Comparison of ENCODE assay signal across 8 mouse cellular contexts in genomic region chr2:179974651-179975471, GRCm38 (mm10). TPM values are rescaled to one million over a fixed set of nuclear protein-coding genes. Genes with fewer than 3 reads are reported as not detected.
DNase-seq lines count a peak whose midpoint lies in the region; ATAC-seq and TF ChIP-seq lines count a peak whose summit lies in the region.

No protein-coding gene starts in this region.

- H3K4me3 ChIP-seq in bone marrow macrophage, adult 2 months (ENCODE audit: insufficient read depth, low read length), result peak overlapping the region; percentile 61
- H3K4me3 ChIP-seq in forebrain, embryonic 15.5 days, result peak overlapping the region; percentile 97
- peak overlapping the region; percentile 37 for H3K4me3 ChIP-seq in lung, adult 2 months (replicated peaks; ENCODE audit: extremely low read depth, low read depth, low read length)
- H3K4me3 ChIP-seq in neural tube, embryonic 14.5 days (ENCODE audit: low read depth, low read length), result peak overlapping the region; percentile 59

- 2% methylated on average over 45 of the region's 45 CpGs for WGBS in forebrain, embryonic 15.5 days
- 9% methylated on average over 44 of the region's 45 CpGs for WGBS in lung, adult 2 months
- WGBS in neural tube, embryonic 14.5 days, result under 1% methylated on average over 45 of the region's 45 CpGs

- H3K9me3 ChIP-seq in forebrain, embryonic 15.5 days, result no peaks in the 10 kb centered on the region
- no peaks in the 10 kb centered on the region for H3K9me3 ChIP-seq in neural tube, embryonic 14.5 days (ENCODE audit: control insufficient read depth, low read length)

- H3K27me3 ChIP-seq in forebrain, embryonic 15.5 days, result no peaks in the 10 kb centered on the region
- H3K27me3 ChIP-seq in neural tube, embryonic 14.5 days (ENCODE audit: control insufficient read depth, insufficient read depth, low read length), result no peaks in the 10 kb centered on the region

- ATAC-seq in cerebellum, adult (ENCODE audit: insufficient number of reproducible peaks, low FRiP score, low TSS enrichment), result no peak
- ATAC-seq in forebrain, embryonic 15.5 days (replicated peaks), result no peak
- no peak for ATAC-seq in neural tube, embryonic 14.5 days (ENCODE audit: low read depth)

- H3K9ac ChIP-seq in forebrain, embryonic 15.5 days (replicated peaks), result peak overlapping the region; percentile 54
- H3K9ac ChIP-seq in neural tube, embryonic 14.5 days (replicated peaks; ENCODE audit: low read depth, low read length), result peak overlapping the region; percentile 83

- TF ChIP-seq CTCF in bone marrow macrophage, adult 2 months (IDR thresholded peaks at IDR 0.05; ENCODE audit: low read depth, low read length), result no peak
- TF ChIP-seq CTCF in lung, adult 2 months (IDR thresholded peaks at IDR 0.05; ENCODE audit: insufficient read depth, low read length), result no peak

- H3K4me1 ChIP-seq in bone marrow macrophage, adult 2 months (ENCODE audit: control insufficient read depth, insufficient read depth, low read length), result peaks cover 46% of the 10 kb centered on the region
- H3K4me1 ChIP-seq in forebrain, embryonic 15.5 days, result peaks cover 57% of the 10 kb centered on the region
- H3K4me1 ChIP-seq in lung, adult 2 months (ENCODE audit: control insufficient read depth, insufficient read depth, low read length), result peaks cover 27% of the 10 kb centered on the region
- peaks cover 27% of the 10 kb centered on the region for H3K4me1 ChIP-seq in neural tube, embryonic 14.5 days (ENCODE audit: control insufficient read depth, insufficient read depth, low read length)

- H3K36me3 ChIP-seq in forebrain, embryonic 15.5 days, result no peaks in the 10 kb centered on the region
- no peaks in the 10 kb centered on the region for H3K36me3 ChIP-seq in neural tube, embryonic 14.5 days (ENCODE audit: control insufficient read depth, insufficient read depth, low read length)

- no peak for TF ChIP-seq POLR2A in bone marrow macrophage, adult 2 months (IDR thresholded peaks at IDR 0.05; ENCODE audit: borderline replicate concordance, low read depth, low read length)
- TF ChIP-seq POLR2A in lung, adult 2 months (IDR thresholded peaks at IDR 0.05; ENCODE audit: borderline replicate concordance, extremely low read depth, low read depth, low read length), result no peak

- H3K27ac ChIP-seq in bone marrow macrophage, adult 2 months (ENCODE audit: insufficient read depth, low read depth, low read length), result no peak overlapping the region
- H3K27ac ChIP-seq in forebrain, embryonic 15.5 days (replicated peaks), result no peak overlapping the region
- no peak overlapping the region for H3K27ac ChIP-seq in neural tube, embryonic 14.5 days (ENCODE audit: low read depth, low read length)

- peak overlapping the region; percentile 99 for H3K4me2 ChIP-seq in forebrain, embryonic 15.5 days (replicated peaks)
- H3K4me2 ChIP-seq in neural tube, embryonic 14.5 days (ENCODE audit: low read depth, low read length), result peak overlapping the region; percentile 100

- DNase-seq in cerebellum, adult 11 months, result peak; percentile 54
- peak; percentile 59 for DNase-seq in kidney, adult 11 months
- peak; percentile 52 for DNase-seq in lung, adult 2 months
- DNase-seq in frontal cortex, postnatal 10 days (ENCODE audit: low spot score in 2 of 2), result no peak

RNA-seq across cellular contexts. Expression of gene Taf4, which starts 1.6 kb away (rescaled TPM):
- polyA plus RNA-seq in bone marrow macrophage, adult 2 months (2012; ENCODE audit: insufficient read depth, insufficient read length, missing spikeins), result 16.8 and 17.2 TPM in 2 replicates
- 4.4 and 5.3 TPM in 2 replicates for polyA plus RNA-seq in forebrain, embryonic 15.5 days (2015; fragmentation: Nextera tagmentation; extraction: Ambion mirVana)
- 10.1 and 11.5 TPM in 2 replicates for polyA plus RNA-seq in lung, adult 2 months (2012; rRNA removed)
- 6.6 TPM in 2 replicates for polyA plus RNA-seq in neural tube, embryonic 14.5 days (2014; fragmentation: Nextera tagmentation; extraction: Ambion mirVana)

RNA-seq across cellular contexts. Expression of gene Lsm14b, which starts 49.9 kb away (rescaled TPM):
- 26.2 and 30.9 TPM in 2 replicates for polyA plus RNA-seq in bone marrow macrophage, adult 2 months (2012; ENCODE audit: insufficient read depth, insufficient read length, missing spikeins)
- polyA plus RNA-seq in forebrain, embryonic 15.5 days (2015; fragmentation: Nextera tagmentation; extraction: Ambion mirVana), result 20.6 and 23.6 TPM in 2 replicates
- 19.8 and 24.0 TPM in 2 replicates for polyA plus RNA-seq in lung, adult 2 months (2012; rRNA removed)
- 14.1 and 17.3 TPM in 2 replicates for polyA plus RNA-seq in neural tube, embryonic 14.5 days (2014; fragmentation: Nextera tagmentation; extraction: Ambion mirVana)

Comparison
In these comparisons a context has a peak if more than half of its experiments do, and no peak if none do; other contexts are left out.
1. DNase-seq: peak in cerebellum, adult 11 months (single experiment), kidney, adult 11 months (single experiment) and lung, adult 2 months (single experiment); none in frontal cortex, postnatal 10 days (0 of 2).
2. H3K4me3 ChIP-seq: peak in every context shown above with its lines; median percentile 97 in forebrain, embryonic 15.5 days; 61 in bone marrow macrophage, adult 2 months; 59 in neural tube, embryonic 14.5 days; 37 in lung, adult 2 months.